Mouse (Mus musculus) testis, adult 2 months (tissue): Measurements from ENCODE around the gene Mmp17.
"Not testable (repeated sequence)": the region's sequence is repeated elsewhere in the genome, so short reads cannot be mapped to it uniquely, and the experiment has no call there.

ENCODE experiments used
- CTCF ChIP-seq: fragments of 200-500 bp; IDR thresholded peaks from 2 replicates; pipeline ENCODE4 v1.5.1; 2012; ENCODE audit warnings: low read depth, mild to moderate bottlenecking, inconsistent platforms, low read length, moderate library complexity; ENCODE audit not compliant: control insufficient read depth, insufficient read depth, insufficient replicate concordance
- POLR2A ChIP-seq: fragments of 200-500 bp; IDR thresholded peaks from 2 replicates; pipeline ENCODE4 v1.6.1; 2012; ENCODE audit warnings: low read depth, mild to moderate bottlenecking, inconsistent platforms, low read length, moderate library complexity; ENCODE audit not compliant: control insufficient read depth

GRCm38 (mm10) chr5:129620600-129620999 is 36.6 kb downstream of the Mmp17 start:
- TF ChIP-seq CTCF, POLR2A: not testable (repeated sequence)
